Mouse (Mus musculus) bone marrow macrophage, adult 2 months (primary cell): Measurements from ENCODE around the gene Defb23.

Source experiments
- CTCF ChIP-seq: IDR thresholded peaks from 2 replicates; pipeline ENCODE4 v1.5.1; 2012; ENCODE audit warnings: low read depth, mild to moderate bottlenecking, low read length, moderate library complexity
- POLR2A ChIP-seq: IDR thresholded peaks from 2 replicates; pipeline ENCODE4 v1.6.1; 2012; ENCODE audit warnings: mild to moderate bottlenecking, low read depth, low read length, borderline replicate concordance

DNA sequence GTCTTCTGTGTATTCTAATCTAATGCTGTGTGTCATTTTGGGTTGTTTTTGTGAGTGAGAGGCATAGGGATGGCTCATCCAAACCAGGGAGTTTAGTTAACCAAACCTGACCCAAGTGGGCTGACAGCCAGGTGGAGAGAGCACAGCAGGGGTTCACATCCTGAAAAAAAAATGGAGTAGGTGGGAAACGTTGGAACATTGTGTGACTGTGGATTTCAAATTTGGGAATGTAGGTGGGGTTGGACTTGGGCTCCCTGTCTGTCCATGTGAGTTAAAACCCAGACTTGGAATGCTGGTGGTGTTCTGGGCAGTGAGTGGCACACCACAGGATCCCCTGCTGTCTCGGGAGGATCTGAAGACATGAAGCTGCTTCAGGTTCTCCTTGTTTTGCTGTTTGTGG is 12.3 kb upstream of the Defb23 start, which contains the start of gene Defb20:
- no peak for TF ChIP-seq POLR2A
- TF ChIP-seq CTCF: no peak
